ENCODE assay signal across 8 mouse cellular contexts in the genomic region with DNA sequence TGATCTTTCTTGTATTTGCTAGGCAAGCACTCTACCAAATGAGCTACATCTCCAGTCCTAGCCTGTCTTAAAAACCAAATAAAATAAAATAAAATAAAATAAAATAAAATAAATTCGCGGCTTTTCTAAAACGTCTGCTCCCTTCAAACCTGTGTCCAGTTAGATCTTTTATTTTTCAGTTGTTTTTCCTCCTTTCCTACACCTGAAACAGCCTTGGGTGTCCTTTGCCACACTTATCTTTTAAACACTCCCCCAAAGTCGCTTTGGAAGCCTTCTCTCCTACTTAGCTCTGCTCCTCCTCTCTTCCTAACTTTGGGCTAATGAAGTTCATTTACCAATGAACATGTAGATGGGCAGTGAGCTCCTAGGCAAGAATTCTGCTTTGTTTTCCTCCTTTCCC. TPM values are rescaled to one million over a fixed set of nuclear protein-coding genes. Genes with fewer than 3 reads are reported as not detected.
DNase-seq lines count a peak whose midpoint lies in the region; ATAC-seq lines count a peak whose summit lies in the region.

A gene (plus strand): TSS at position 301 of the 400 bp plus-strand sequence.

- H3K36me3 ChIP-seq in kidney, embryonic 15.5 days, result no peaks in the 10 kb centered on the region
- no peaks in the 10 kb centered on the region for H3K36me3 ChIP-seq in midbrain, embryonic 13.5 days

- H3K9me3 ChIP-seq in kidney, embryonic 15.5 days (replicated peaks), result no peaks in the 10 kb centered on the region
- H3K9me3 ChIP-seq in midbrain, embryonic 13.5 days, result no peaks in the 10 kb centered on the region

- peaks cover 8% of the 10 kb centered on the region; the same call in 1 of the 2 replicates for H3K27me3 ChIP-seq in kidney, embryonic 15.5 days
- H3K27me3 ChIP-seq in midbrain, embryonic 13.5 days, result no peaks in the 10 kb centered on the region; the same call in 1 of the 2 replicates

- 29% methylated on average over 4 of the region's 4 CpGs for WGBS in kidney, embryonic 15.5 days
- 29% methylated on average over 4 of the region's 4 CpGs for WGBS in midbrain, embryonic 13.5 days

- no peak for ATAC-seq in kidney, embryonic 15.5 days (replicated peaks; ENCODE audit: low FRiP score)
- no peak for ATAC-seq in midbrain, embryonic 13.5 days

- H3K4me3 ChIP-seq in kidney, embryonic 15.5 days (replicated peaks), result peak within 1 kb of the TSS; percentile 62
- peak within 1 kb of the TSS; percentile 60 for H3K4me3 ChIP-seq in midbrain, embryonic 13.5 days (replicated peaks)

- no peaks in the 10 kb centered on the region for H3K4me1 ChIP-seq in kidney, embryonic 15.5 days
- peaks cover 6% of the 10 kb centered on the region; the same call in 1 of the 2 replicates for H3K4me1 ChIP-seq in midbrain, embryonic 13.5 days (replicated peaks)

- peak within 1 kb of the TSS; percentile 89 for H3K27ac ChIP-seq in kidney, embryonic 15.5 days
- peak within 1 kb of the TSS; percentile 62 for H3K27ac ChIP-seq in midbrain, embryonic 13.5 days

- peak within 1 kb of the TSS; percentile 68 for H3K4me2 ChIP-seq in kidney, embryonic 15.5 days
- H3K4me2 ChIP-seq in midbrain, embryonic 13.5 days (replicated peaks), result peak within 1 kb of the TSS; percentile 67

- peak within 1 kb of the TSS; percentile 60 for H3K9ac ChIP-seq in kidney, embryonic 15.5 days
- peak within 1 kb of the TSS; percentile 76 for H3K9ac ChIP-seq in midbrain, embryonic 13.5 days (replicated peaks)

- DNase-seq in kidney, postnatal 25 days, result no peak
- no peak for DNase-seq in adrenal gland, adult 8-10 months
- DNase-seq in gonadal fat pad, adult 2 months (ENCODE audit: low read depth), result no peak
- DNase-seq in layer of hippocampus, postnatal 10 days (ENCODE audit: low spot score in 2 of 2), result no peak
- no peak for DNase-seq in urinary bladder, postnatal 4 days (ENCODE audit: low spot score in 2 of 2)
- DNase-seq in cerebellum, adult 9-11 months, result no peak

RNA-seq across cellular contexts. Expression of the gene that starts here (rescaled TPM):
- polyA plus RNA-seq in kidney, embryonic 15.5 days (2015; fragmentation: Nextera tagmentation; extraction: Ambion mirVana), result 92.1 and 93.8 TPM in 2 replicates
- total RNA-seq in adrenal gland, adult 8-10 months (2022), result 10 to 100 TPM; 68.1 to 84.6 (median 77.2) TPM
- 24.7 and 29.0 TPM in 2 replicates for polyA plus RNA-seq in gonadal fat pad, adult 2 months (2012; rRNA removed)
- total RNA-seq in layer of hippocampus, postnatal 10 days (2021), result 10 to 100 TPM; 59.6 to 63.5 TPM
- 95.1 and 100 TPM in 2 replicates for polyA plus RNA-seq in midbrain, embryonic 13.5 days (2015; fragmentation: Nextera tagmentation; extraction: Ambion mirVana)
